Mouse (Mus musculus) cortical plate, adult 2 months (tissue): ENCODE measurements around the gene Nubp2.

Experiments
- CTCF ChIP-seq: fragments of 200-500 bp; IDR thresholded peaks from 2 replicates; pipeline ENCODE4 v1.5.1; 2011; ENCODE audit warnings: mild to moderate bottlenecking, control low read depth, low read length; ENCODE audit not compliant: insufficient read depth; ENCODE audit errors: extremely low read depth
- POLR2A ChIP-seq: fragments of 200-500 bp; IDR thresholded peaks from 2 replicates; pipeline ENCODE4 v1.6.1; 2011; ENCODE audit warnings: mild to moderate bottlenecking, low read length, control low read depth; ENCODE audit not compliant: insufficient read depth; ENCODE audit errors: extremely low read depth

GRCm38 (mm10) chr17:24857831-24858470, 28.2 kb downstream of the Nubp2 start:
- no peak for TF ChIP-seq CTCF
- no peak for TF ChIP-seq POLR2A
